Mouse (Mus musculus) liver, postnatal 0 days (tissue): Measurements from ENCODE around the gene Scd4.

ENCODE experiments used
- CTCF ChIP-seq: sonication (generic); IDR thresholded peaks from 2 replicates; pipeline ENCODE4 v1.5.1; 2016; ENCODE audit warnings: antibody characterized with exemption, low read depth
- EP300 ChIP-seq: IDR thresholded peaks from 2 replicates; pipeline ENCODE4 v1.6.1; 2016; ENCODE audit warnings: antibody characterized with exemption, low read depth, mild to moderate bottlenecking

DNA sequence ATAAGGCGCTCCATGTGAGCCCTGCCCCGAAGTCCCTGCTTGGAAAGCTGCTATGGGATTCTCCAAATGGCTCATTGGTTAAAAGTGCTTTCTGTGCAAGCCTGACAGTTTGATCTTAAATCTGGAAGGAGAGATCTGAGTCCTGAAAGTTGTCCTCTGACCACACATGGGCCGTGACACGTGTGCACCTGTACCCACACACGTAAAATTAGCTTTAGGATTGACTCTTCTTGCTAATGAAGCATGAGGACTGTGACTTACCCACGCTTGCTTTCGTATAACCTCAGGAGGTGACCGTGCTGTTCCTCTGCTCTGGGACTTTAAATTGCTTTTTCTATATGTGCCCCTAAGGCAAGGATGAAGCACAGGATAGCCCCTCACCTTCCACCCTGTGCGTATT lies 33.8 kb upstream of the Scd4 start:
- TF ChIP-seq CTCF: no peak
- TF ChIP-seq EP300: no peak
